Mouse (Mus musculus): ENCODE measurements around the gene Foxk1. TPM values are rescaled to one million over a fixed set of nuclear protein-coding genes. Genes with fewer than 3 reads are reported as not detected.

Gene Foxk1
- polyA plus RNA-seq, 1 experiment from 2014 or later: 3.1 TPM

- Histone ChIP-seq H3K4me3 (ENCODE audit: low read length) (no peak overlapping the region), H3K9me3 (ENCODE audit: control insufficient read depth, low read length) (no peaks in the 10 kb centered on the region), H3K4me1 (ENCODE audit: control insufficient read depth, insufficient read depth, low read depth, low read length) (peaks cover 1% of the 10 kb centered on the region; the same call in 1 of the 2 replicates), H3K36me3 (ENCODE audit: control insufficient read depth, insufficient read depth, low read length) (peaks cover 8% of the 10 kb centered on the region), H3K4me2 (ENCODE audit: low read length) (no peak overlapping the region), H3K9ac (ENCODE audit: low read depth, low read length) (no peak overlapping the region), H3K27ac (ENCODE audit: low read depth, low read length) (no peak overlapping the region), H3K27me3 (replicated peaks; ENCODE audit: control insufficient read depth, insufficient read depth, low read length) (no peaks in the 10 kb centered on the region)
- WGBS: 78% methylated on average over 9 of the region's 9 CpGs
- no peak for ATAC-seq
Observed at GRCm38 (mm10) chr5:142489955-142490707, 88.8 kb downstream of the Foxk1 start.

GRCm38 (mm10) chr5:142493307-142493706 lies 92.0 kb downstream of the Foxk1 start:
- Histone ChIP-seq H3K4me3 (ENCODE audit: low read length) (no peak overlapping the region), H3K9ac (ENCODE audit: low read depth, low read length) (no peak overlapping the region), H3K4me1 (ENCODE audit: control insufficient read depth, insufficient read depth, low read depth, low read length) (peaks cover 4% of the 10 kb centered on the region; the same call in 1 of the 2 replicates), H3K27me3 (replicated peaks; ENCODE audit: control insufficient read depth, insufficient read depth, low read length) (no peaks in the 10 kb centered on the region), H3K4me2 (ENCODE audit: low read length) (no peak overlapping the region), H3K36me3 (ENCODE audit: control insufficient read depth, insufficient read depth, low read length) (peaks cover 10% of the 10 kb centered on the region), H3K9me3 (ENCODE audit: control insufficient read depth, low read length) (no peaks in the 10 kb centered on the region), H3K27ac (ENCODE audit: low read depth, low read length) (no peak overlapping the region)
- 87% methylated on average over 3 of the region's 3 CpGs for WGBS
- ATAC-seq: no peak

- no peak overlapping the region for H3K9ac ChIP-seq (ENCODE audit: low read depth, low read length)
- no peak overlapping the region for H3K4me3 ChIP-seq (ENCODE audit: low read length)
- H3K4me2 ChIP-seq (ENCODE audit: low read length): no peak overlapping the region
- 0 out of 2 replicates have a peak, but pooled peaks have one; percentile 19 for ATAC-seq
- WGBS: 47% methylated on average over 14 of the region's 14 CpGs
- H3K27me3 ChIP-seq (replicated peaks; ENCODE audit: control insufficient read depth, insufficient read depth, low read length): no peaks in the 10 kb centered on the region
- no peaks in the 10 kb centered on the region for H3K9me3 ChIP-seq (ENCODE audit: control insufficient read depth, low read length)
- H3K4me1 ChIP-seq (ENCODE audit: control insufficient read depth, insufficient read depth, low read depth, low read length): peaks cover 4% of the 10 kb centered on the region; the same call in 1 of the 2 replicates
- H3K27ac ChIP-seq (ENCODE audit: low read depth, low read length): no peak overlapping the region; the same call in 1 of the 2 replicates
- peaks cover 13% of the 10 kb centered on the region for H3K36me3 ChIP-seq (ENCODE audit: control insufficient read depth, insufficient read depth, low read length)
Observed at GRCm38 (mm10) chr5:142495321-142496096, 94.2 kb downstream of the Foxk1 start.

GRCm38 (mm10) chr5:142498964-142499363 lies 97.7 kb downstream of the Foxk1 start:
- H3K4me2 ChIP-seq (ENCODE audit: low read length): no peak overlapping the region
- no peaks in the 10 kb centered on the region for H3K27me3 ChIP-seq (replicated peaks; ENCODE audit: control insufficient read depth, insufficient read depth, low read length)
- no peaks in the 10 kb centered on the region for H3K9me3 ChIP-seq (ENCODE audit: control insufficient read depth, low read length)
- H3K9ac ChIP-seq (ENCODE audit: low read depth, low read length): no peak overlapping the region
- ATAC-seq: no peak
- no peak overlapping the region for H3K4me3 ChIP-seq (ENCODE audit: low read length)
- 31% methylated on average over 3 of the region's 3 CpGs for WGBS
- peaks cover 4% of the 10 kb centered on the region; the same call in 1 of the 2 replicates for H3K4me1 ChIP-seq (ENCODE audit: control insufficient read depth, insufficient read depth, low read depth, low read length)
- no peak overlapping the region for H3K27ac ChIP-seq (ENCODE audit: low read depth, low read length)
- H3K36me3 ChIP-seq (ENCODE audit: control insufficient read depth, insufficient read depth, low read length): peaks cover 10% of the 10 kb centered on the region

GRCm38 (mm10) chr5:142500918-142501317 lies 99.6 kb downstream of the Foxk1 start:
- WGBS: 80% methylated on average over 10 of the region's 10 CpGs
- Histone ChIP-seq H3K27ac (ENCODE audit: low read depth, low read length) (no peak overlapping the region), H3K4me2 (ENCODE audit: low read length) (no peak overlapping the region), H3K4me3 (ENCODE audit: low read length) (no peak overlapping the region), H3K27me3 (replicated peaks; ENCODE audit: control insufficient read depth, insufficient read depth, low read length) (no peaks in the 10 kb centered on the region), H3K9me3 (ENCODE audit: control insufficient read depth, low read length) (no peaks in the 10 kb centered on the region), H3K9ac (ENCODE audit: low read depth, low read length) (no peak overlapping the region; the same call in 1 of the 2 replicates), H3K36me3 (ENCODE audit: control insufficient read depth, insufficient read depth, low read length) (peaks cover 5% of the 10 kb centered on the region), H3K4me1 (ENCODE audit: control insufficient read depth, insufficient read depth, low read depth, low read length) (no peaks in the 10 kb centered on the region)
- ATAC-seq: no peak

GRCm38 (mm10) chr5:142502414-142502813 lies 101.1 kb downstream of the Foxk1 start:
- H3K36me3 ChIP-seq (ENCODE audit: control insufficient read depth, insufficient read depth, low read length): peaks cover 11% of the 10 kb centered on the region
- no peaks in the 10 kb centered on the region for H3K9me3 ChIP-seq (ENCODE audit: control insufficient read depth, low read length)
- 3% methylated on average over 3 of the region's 3 CpGs for WGBS
- peak; percentile 92 for ATAC-seq
- H3K4me3 ChIP-seq (ENCODE audit: low read length): no peak overlapping the region
- H3K4me2 ChIP-seq (ENCODE audit: low read length): no peak overlapping the region
- H3K4me1 ChIP-seq (ENCODE audit: control insufficient read depth, insufficient read depth, low read depth, low read length): peaks cover 4% of the 10 kb centered on the region; the same call in 1 of the 2 replicates
- no peak overlapping the region for H3K27ac ChIP-seq (ENCODE audit: low read depth, low read length)
- H3K27me3 ChIP-seq (replicated peaks; ENCODE audit: control insufficient read depth, insufficient read depth, low read length): no peaks in the 10 kb centered on the region
- no peak overlapping the region for H3K9ac ChIP-seq (ENCODE audit: low read depth, low read length)

GRCm38 (mm10) chr5:142504175-142504574 lies 102.9 kb downstream of the Foxk1 start:
- 76% methylated on average over 3 of the region's 3 CpGs for WGBS
- no peaks in the 10 kb centered on the region for H3K27me3 ChIP-seq (replicated peaks; ENCODE audit: control insufficient read depth, insufficient read depth, low read length)
- H3K27ac ChIP-seq (ENCODE audit: low read depth, low read length): no peak overlapping the region
- ATAC-seq: no peak
- H3K9me3 ChIP-seq (ENCODE audit: control insufficient read depth, low read length): no peaks in the 10 kb centered on the region
- no peak overlapping the region for H3K4me3 ChIP-seq (ENCODE audit: low read length)
- peaks cover 6% of the 10 kb centered on the region for H3K36me3 ChIP-seq (ENCODE audit: control insufficient read depth, insufficient read depth, low read length)
- H3K4me2 ChIP-seq (ENCODE audit: low read length): no peak overlapping the region
- no peak overlapping the region for H3K9ac ChIP-seq (ENCODE audit: low read depth, low read length)
- peaks cover 13% of the 10 kb centered on the region for H3K4me1 ChIP-seq (ENCODE audit: control insufficient read depth, insufficient read depth, low read depth, low read length)

- H3K4me2 ChIP-seq (ENCODE audit: low read length): no peak overlapping the region
- no peak for ATAC-seq
Observed at GRCm38 (mm10) chr5:142505695-142506423, 104.6 kb downstream of the Foxk1 start.

More at GRCm38 (mm10) chr5:142505695-142506423, 104.6 kb downstream of the Foxk1 start:
- H3K27ac ChIP-seq (ENCODE audit: low read depth, low read length): no peak overlapping the region
- peaks cover 25% of the 10 kb centered on the region for H3K4me1 ChIP-seq (ENCODE audit: control insufficient read depth, insufficient read depth, low read depth, low read length)
- no peaks in the 10 kb centered on the region for H3K27me3 ChIP-seq (replicated peaks; ENCODE audit: control insufficient read depth, insufficient read depth, low read length)
- H3K4me3 ChIP-seq (ENCODE audit: low read length): no peak overlapping the region
- WGBS: 81% methylated on average over 3 of the region's 3 CpGs
- no peak overlapping the region for H3K9ac ChIP-seq (ENCODE audit: low read depth, low read length)
- peaks cover 6% of the 10 kb centered on the region for H3K36me3 ChIP-seq (ENCODE audit: control insufficient read depth, insufficient read depth, low read length)
- no peaks in the 10 kb centered on the region for H3K9me3 ChIP-seq (ENCODE audit: control insufficient read depth, low read length)

Measured in hindbrain, embryonic 16.5 days (tissue).